Mouse (Mus musculus) liver, adult 2 months (tissue): ENCODE measurements at regions not wholly inside any gene's neighbourhood (a gene's known extent, or its start where the extent isn't known, plus 50 kb on each side); places are given as distances from the start of the nearest gene placed in this dataset.

Source experiments
- CTCF ChIP-seq: fragments of 200-500 bp; IDR thresholded peaks from 2 replicates; pipeline ENCODE4 v1.5.1; 2011; ENCODE audit warnings: low read depth, low read length, control low read depth
- POLR2A ChIP-seq: fragments of 200-500 bp; IDR thresholded peaks from 2 replicates; pipeline ENCODE4 v1.6.1; 2011; ENCODE audit warnings: low read length, control low read depth; ENCODE audit not compliant: insufficient read depth; ENCODE audit errors: extremely low read depth

DNA sequence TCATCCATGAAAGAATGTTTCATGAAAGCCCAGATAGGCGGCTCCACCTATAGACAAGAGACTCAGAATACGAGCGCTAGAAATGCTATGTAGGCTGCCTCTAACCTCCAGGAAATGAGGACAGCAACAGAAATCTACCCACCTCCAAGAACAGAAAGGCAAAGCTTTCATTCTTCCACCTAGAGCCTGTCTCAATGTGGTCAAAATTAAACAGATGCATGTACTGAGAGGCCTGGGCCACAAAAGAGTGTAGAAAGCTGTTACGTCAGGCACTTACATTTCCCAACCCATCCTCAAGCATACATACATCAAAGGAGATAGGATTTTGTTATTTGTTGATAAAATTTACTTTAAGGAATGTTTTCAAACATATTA, 225.1 kb upstream of the Prkd1 start:
- TF ChIP-seq CTCF = no peak
- TF ChIP-seq POLR2A = no peak
